ENCODE assay signal across 12 mouse cellular contexts in the genomic region with DNA sequence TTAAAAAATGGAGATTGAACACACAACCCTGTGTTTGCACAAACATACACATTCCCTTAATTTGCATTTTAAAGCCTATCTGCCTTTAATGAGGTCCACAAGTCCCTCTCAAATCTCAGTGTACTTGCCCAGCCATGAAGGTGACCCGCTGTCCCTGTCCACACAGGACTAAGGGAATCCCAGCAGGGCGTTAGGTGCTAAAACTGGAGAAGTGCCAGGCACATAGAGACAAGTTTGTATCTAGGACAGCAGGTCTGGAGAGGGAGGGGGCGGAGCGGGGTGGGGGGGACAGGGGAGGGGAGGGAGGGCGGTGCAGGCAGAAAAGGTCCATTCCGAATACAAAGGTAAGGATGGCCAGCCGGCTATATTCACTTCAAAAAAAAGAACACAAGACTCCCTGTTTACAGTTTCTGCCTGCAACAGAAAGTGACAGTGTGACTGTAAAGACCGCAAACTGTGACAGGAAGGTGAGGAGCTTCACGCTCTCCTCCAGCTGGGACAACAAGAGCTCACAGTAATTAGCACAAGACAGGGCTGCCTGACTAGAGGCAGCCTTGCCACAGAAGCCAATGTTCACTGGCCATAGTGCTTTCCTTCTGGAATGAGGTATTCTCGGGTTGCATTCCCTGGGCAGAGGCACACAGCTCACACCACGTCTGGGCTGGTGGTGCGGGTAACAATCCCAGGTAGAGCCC. TPM values are rescaled to one million over a fixed set of nuclear protein-coding genes. Genes with fewer than 3 reads are reported as not detected.
DNase-seq lines count a peak whose midpoint lies in the region; ATAC-seq and TF ChIP-seq lines count a peak whose summit lies in the region.
"Had no signal": no experiment of that assay in that cellular context is flagged by ENCODE, and none has a peak within 500 bp of the region (broad histone marks: within the 10 kb centered on the region; RNA-seq: fewer than 3 reads in every experiment).

No protein-coding gene starts in this region.

- 0 out of 2 replicates have a peak overlapping the region, but pooled peaks have one; percentile 6 for H3K4me2 ChIP-seq in lung, postnatal 0 days (replicated peaks; ENCODE audit: low read depth, low read length)
- peak overlapping the region; percentile 40 for H3K4me2 ChIP-seq in heart, embryonic 13.5 days
- H3K4me2 ChIP-seq: lung, embryonic 15.5 days; stomach, embryonic 15.5 days had no signal

- 0 out of 2 replicates have a peak, but pooled peaks cover 3% of the 10 kb centered on the region for H3K4me1 ChIP-seq in lung, postnatal 0 days (ENCODE audit: insufficient read depth, low read depth, low read length)
- peaks cover 49% of the 10 kb centered on the region for H3K4me1 ChIP-seq in heart, embryonic 13.5 days
- H3K4me1 ChIP-seq: stomach, embryonic 15.5 days had no signal

- H3K27ac ChIP-seq in lung, postnatal 0 days (ENCODE audit: low read length): no peak overlapping the region
- H3K27ac ChIP-seq in heart, embryonic 13.5 days (replicated peaks): peak overlapping the region; percentile 55
- H3K27ac ChIP-seq: lung, embryonic 15.5 days; stomach, embryonic 15.5 days had no signal

- H3K9me3 ChIP-seq in lung, postnatal 0 days (ENCODE audit: low read length): no peaks in the 10 kb centered on the region
- no peaks in the 10 kb centered on the region for H3K9me3 ChIP-seq in heart, embryonic 13.5 days
- H3K9me3 ChIP-seq: lung, embryonic 15.5 days; stomach, embryonic 15.5 days had no signal

- TF ChIP-seq CTCF in lung, postnatal 0 days (IDR thresholded peaks at IDR 0.05): no peak

- no peak for ATAC-seq in lung, postnatal 0 days
- no peak for ATAC-seq in heart, embryonic 13.5 days (ENCODE audit: extremely low read depth, insufficient number of reproducible peaks, low FRiP score, low TSS enrichment)
- ATAC-seq: inflammation-experienced regulatory T-cells, adult 6 months; midbrain, embryonic 16.5 days had no signal

- no peaks in the 10 kb centered on the region for H3K36me3 ChIP-seq in lung, postnatal 0 days (ENCODE audit: insufficient read depth, low read length)
- no peaks in the 10 kb centered on the region for H3K36me3 ChIP-seq in heart, embryonic 13.5 days
- H3K36me3 ChIP-seq: lung, embryonic 15.5 days; stomach, embryonic 15.5 days had no signal

- H3K4me3 ChIP-seq in lung, postnatal 0 days (ENCODE audit: low read depth, low read length): no peak overlapping the region
- H3K4me3 ChIP-seq in heart, embryonic 13.5 days: no peak overlapping the region
- H3K4me3 ChIP-seq: lung, embryonic 15.5 days; stomach, embryonic 15.5 days had no signal

- H3K27me3 ChIP-seq in lung, postnatal 0 days (replicated peaks; ENCODE audit: insufficient read depth, low read length): no peaks in the 10 kb centered on the region
- H3K27me3 ChIP-seq in heart, embryonic 13.5 days (replicated peaks): no peaks in the 10 kb centered on the region
- H3K27me3 ChIP-seq: lung, embryonic 15.5 days; stomach, embryonic 15.5 days had no signal

- 33% methylated on average over 10 of the region's 12 CpGs for WGBS in lung, postnatal 0 days
- 24% methylated on average over 12 of the region's 12 CpGs for WGBS in heart, embryonic 13.5 days

- DNase-seq in embryo, embryonic 10 days (ENCODE audit: low spot score): peak; percentile 46
- no peak for DNase-seq in embryo, embryonic 10.5 days (ENCODE audit: low spot score)
- no peak for DNase-seq in lung, postnatal 0 days (ENCODE audit: low spot score)
- DNase-seq in lung, postnatal 4 days: no peak
- DNase-seq in kidney, postnatal 14 days: peak; percentile 77
- no peak for DNase-seq in cerebellum, adult 11-12 months
- DNase-seq in spleen, postnatal 10 days (ENCODE audit: low spot score in 2 of 2): no peak

- TF ChIP-seq EP300 in lung, postnatal 0 days (IDR thresholded peaks at IDR 0.05): no peak

- H3K9ac ChIP-seq in lung, postnatal 0 days (replicated peaks; ENCODE audit: low read depth): no peak overlapping the region
- H3K9ac ChIP-seq in heart, embryonic 13.5 days: peak overlapping the region; percentile 25; the same call in 1 of the 2 replicates
- H3K9ac ChIP-seq: lung, embryonic 15.5 days; stomach, embryonic 15.5 days had no signal

RNA-seq across cellular contexts. Expression of gene Clmn, which starts 47.6 kb away (rescaled TPM):
- polyA plus RNA-seq in lung, postnatal 0 days (2015; fragmentation: Nextera tagmentation; extraction: Ambion mirVana): 2.0 and 2.5 TPM in 2 replicates
- polyA plus RNA-seq in heart, embryonic 13.5 days (2015; fragmentation: Nextera tagmentation; extraction: Ambion mirVana): 0.61 and 0.66 TPM in 2 replicates

Comparison
In these comparisons a context has a peak if more than half of its experiments do, and no peak if none do; other contexts are left out.
1. DNase-seq: peak in embryo, embryonic 10 days (single experiment) and kidney, postnatal 14 days (single experiment); none in embryo, embryonic 10.5 days (single experiment), lung, postnatal 0 days (single experiment), lung, postnatal 4 days (0 of 2), cerebellum, adult 11-12 months (single experiment) and spleen, postnatal 10 days (0 of 2).